Mouse (Mus musculus): ENCODE data around the gene Pdlim7. TPM values are rescaled to one million over a fixed set of nuclear protein-coding genes. Genes with fewer than 3 reads are reported as not detected.

The Pdlim7 gene
- total and polyA plus RNA-seq, 3 experiments, result 8.7 to 32.5 (median 11.2) TPM

- dilution Hi-C loops (cut with MboI; ENCODE audit: extremely low pct_ligation_motif_present, extremely low pct_unique_long_range_greater_than_20kb, low sequenced_read_pairs), result no loop called here
- Histone ChIP-seq H3K4me1 (ENCODE audit: control insufficient read depth in 1 of 2, insufficient read depth in 2 of 2) (peaks cover 26 to 48% of the 10 kb centered on the region in 2 experiments), H3K27me3 (replicated peaks) (no peaks in the 10 kb centered on the region), H3K36me3 (replicated peaks in 1 of 2; ENCODE audit: control insufficient read depth in 1 of 2, insufficient read depth in 1 of 2, low read length in 1 of 2) (peaks cover 59 to 74% of the 10 kb centered on the region in 2 experiments), H3K9me3 (replicated peaks; ENCODE audit: low read length) (no peaks in the 10 kb centered on the region), H3K9ac (ENCODE audit: insufficient read depth, low read depth) (no peak overlapping the region), H3K27ac (ENCODE audit: insufficient read depth, low read depth) (no peak overlapping the region), H3K79me2 (replicated peaks; ENCODE audit: control insufficient read depth, extremely low read depth, insufficient read depth, poor library complexity, severe bottlenecking) (peaks cover 17% of the 10 kb centered on the region), H3K4me2 (ENCODE audit: insufficient read depth, low read depth, poor library complexity, severe bottlenecking) (no peak overlapping the region), H3K4me3 (replicated peaks in 1 of 3; ENCODE audit: low read depth in 2 of 3, low read length in 2 of 3, poor library complexity in 1 of 3) (no peak overlapping the region)
- in situ Hi-C loops (cut with MboI; ENCODE audit: low pct_ligation_motif_present, low pct_unique_long_range_greater_than_20kb, low sequenced_read_pairs), result no loop called here
- no peak for TF ChIP-seq POLR2A (IDR thresholded peaks at IDR 0.05; ENCODE audit: low read depth, low read length)
- no peak for TF ChIP-seq TBP (conservative IDR thresholded peaks at IDR 0.05; ENCODE audit: low read depth, low read length)
- TF ChIP-seq NELFE (IDR thresholded peaks at IDR 0.05; ENCODE audit: low read depth, low read length), result no peak
- DNase-seq (ENCODE audit: extremely low read depth), result no peak
These were observed 61.5 kb downstream of the Pdlim7 start for GRCm38 (mm10) chr13:55451785-55452549.

- no peak overlapping the region for H3K4me2 ChIP-seq (ENCODE audit: insufficient read depth, low read depth, poor library complexity, severe bottlenecking)
- DNase-seq (ENCODE audit: extremely low read depth), result no peak
- in situ Hi-C loops (cut with MboI; ENCODE audit: low pct_ligation_motif_present, low pct_unique_long_range_greater_than_20kb, low sequenced_read_pairs), result no loop called here
- dilution Hi-C loops (cut with MboI; ENCODE audit: extremely low pct_ligation_motif_present, extremely low pct_unique_long_range_greater_than_20kb, low sequenced_read_pairs), result no loop called here
- TF ChIP-seq POLR2AphosphoS2 (IDR thresholded peaks at IDR 0.05; ENCODE audit: low read depth, low read length), result no peak
- TF ChIP-seq MAZ (IDR thresholded peaks at IDR 0.05; ENCODE audit: low read depth, low read length), result no peak
- no peak for TF ChIP-seq TBP (conservative IDR thresholded peaks at IDR 0.05; ENCODE audit: low read depth, low read length)
- TF ChIP-seq MYC (IDR thresholded peaks at IDR 0.05; ENCODE audit: low read depth, low read length), result no peak
- no peak for TF ChIP-seq RAD21 (IDR thresholded peaks at IDR 0.05; ENCODE audit: low read depth, low read length)
- TF ChIP-seq CHD1 (IDR thresholded peaks at IDR 0.05; ENCODE audit: low read depth, low read length), result no peak
- TF ChIP-seq USF2 (conservative IDR thresholded peaks at IDR 0.05; ENCODE audit: low read depth, low read length), result no peak
- TF ChIP-seq RCOR1 (conservative IDR thresholded peaks at IDR 0.05; ENCODE audit: low read depth, low read length), result no peak
- no peak for TF ChIP-seq POLR2A (IDR thresholded peaks at IDR 0.05; ENCODE audit: low read depth, low read length)
- no peak for TF ChIP-seq MXI1 (IDR thresholded peaks at IDR 0.05; ENCODE audit: low read depth, low read length)
- no peak for TF ChIP-seq NELFE (IDR thresholded peaks at IDR 0.05; ENCODE audit: low read depth, low read length)
- no peak for TF ChIP-seq ETS1 (conservative IDR thresholded peaks at IDR 0.05; ENCODE audit: low read depth, low read length)
- no peak for TF ChIP-seq GABPA (IDR thresholded peaks at IDR 0.05; ENCODE audit: insufficient replicate concordance, low read depth, low read length)
- TF ChIP-seq ZNF384 (IDR thresholded peaks at IDR 0.05; ENCODE audit: low read depth, low read length), result no peak
- TF ChIP-seq BHLHE40 (IDR thresholded peaks at IDR 0.05; ENCODE audit: low read depth, low read length), result no peak
- no peak for TF ChIP-seq UBTF (IDR thresholded peaks at IDR 0.05; ENCODE audit: low read depth, low read length)
- no peak overlapping the region for H3K9ac ChIP-seq (ENCODE audit: insufficient read depth, low read depth)
- peaks cover 24% of the 10 kb centered on the region for H3K79me2 ChIP-seq (replicated peaks; ENCODE audit: control insufficient read depth, extremely low read depth, insufficient read depth, poor library complexity, severe bottlenecking)
- H3K27ac ChIP-seq (ENCODE audit: insufficient read depth, low read depth), result no peak overlapping the region
- H3K4me1 ChIP-seq (ENCODE audit: control insufficient read depth in 1 of 2, insufficient read depth in 2 of 2), result peaks cover 26 to 54% of the 10 kb centered on the region in 2 experiments
- H3K9me3 ChIP-seq (replicated peaks; ENCODE audit: low read length), result no peaks in the 10 kb centered on the region
- peaks cover 55 to 70% of the 10 kb centered on the region in 2 experiments for H3K36me3 ChIP-seq (replicated peaks in 1 of 2; ENCODE audit: control insufficient read depth in 1 of 2, insufficient read depth in 1 of 2, low read length in 1 of 2)
- no peaks in the 10 kb centered on the region for H3K27me3 ChIP-seq (replicated peaks)
- H3K4me3 ChIP-seq (replicated peaks in 1 of 3; ENCODE audit: low read depth in 2 of 3, low read length in 2 of 3, poor library complexity in 1 of 3), result no peak overlapping the region
These were observed 62.2 kb downstream of the Pdlim7 start for GRCm38 (mm10) chr13:55451296-55451695.

All from CH12.LX (cell line).